Mouse (Mus musculus) heart, embryonic 13.5 days (tissue): Measurements from ENCODE around the gene Aamdc. TPM values are rescaled to one million over a fixed set of nuclear protein-coding genes. Genes with fewer than 3 reads are reported as not detected.
A peak's percentile ranks its signal among the peaks of the same experiment; 100 is the strongest.

ENCODE experiments used
- ATAC-seq: fragments of 200-750 bp; cut with Nextera tagmentation; 2 replicates; pipeline ENCODE4 v1.8.0; 2017; ENCODE audit warnings: moderate TSS enrichment; ENCODE audit not compliant: insufficient number of reproducible peaks, low FRiP score, low TSS enrichment; ENCODE audit errors: extremely low read depth
- H3K27ac ChIP-seq: fragments of 300-500 bp; sonication (generic); replicated peaks from 2 replicates; pipeline ENCODE4 v1.5.1; 2015; ENCODE audit warnings: moderate library complexity, mild to moderate bottlenecking, inconsistent platforms
- H3K27me3 ChIP-seq: fragments of 300-500 bp; sonication (generic); replicated peaks from 2 replicates; pipeline ENCODE4 v1.6.1; 2015; ENCODE audit warnings: mild to moderate bottlenecking, inconsistent platforms
- H3K36me3 ChIP-seq: fragments of 300-500 bp; sonication (generic); 2 replicates; pipeline ENCODE4 v1.6.1; 2015; ENCODE audit warnings: mild to moderate bottlenecking, inconsistent platforms
- H3K4me1 ChIP-seq: fragments of 300-500 bp; sonication (generic); 2 replicates; pipeline ENCODE4 v1.6.1; 2015; ENCODE audit warnings: inconsistent platforms
- H3K4me2 ChIP-seq: fragments of 300-500 bp; sonication (generic); 2 replicates; pipeline ENCODE4 v1.6.1; 2015; ENCODE audit warnings: inconsistent platforms, mild to moderate bottlenecking, moderate library complexity
- H3K4me3 ChIP-seq: fragments of 300-500 bp; sonication (generic); 2 replicates; pipeline ENCODE4 v1.5.1; 2015; ENCODE audit warnings: moderate library complexity, mild to moderate bottlenecking, inconsistent platforms
- H3K9ac ChIP-seq: fragments of 300-500 bp; sonication (generic); 2 replicates; pipeline ENCODE4 v1.6.1; 2015; ENCODE audit warnings: inconsistent platforms, mild to moderate bottlenecking, moderate library complexity
- H3K9me3 ChIP-seq: fragments of 300-500 bp; sonication (generic); 2 replicates; pipeline ENCODE4 v1.6.1; 2016; ENCODE audit warnings: inconsistent platforms
- WGBS: fragments of 180-500 bp; shearing (Covaris S2); methylation state at CpG from one replicate; pipeline ENCODE4 v1.1.7; 2015; ENCODE audit warnings: mixed read lengths; 5-methylcytosine and 5-hydroxymethylcytosine counted together
- polyA plus RNA-seq: library from polyadenylated mRNA; unstranded; fragments of >200 nt; fragmentation: Nextera tagmentation; extraction: Ambion mirVana; gene quantifications from 2 replicates; pipeline ENCODE4 v1.2.1, GENCODE M21; 2015

The Aamdc gene
- polyA plus RNA-seq, 1 experiment from 2014 or later: 36.4 TPM

DNA sequence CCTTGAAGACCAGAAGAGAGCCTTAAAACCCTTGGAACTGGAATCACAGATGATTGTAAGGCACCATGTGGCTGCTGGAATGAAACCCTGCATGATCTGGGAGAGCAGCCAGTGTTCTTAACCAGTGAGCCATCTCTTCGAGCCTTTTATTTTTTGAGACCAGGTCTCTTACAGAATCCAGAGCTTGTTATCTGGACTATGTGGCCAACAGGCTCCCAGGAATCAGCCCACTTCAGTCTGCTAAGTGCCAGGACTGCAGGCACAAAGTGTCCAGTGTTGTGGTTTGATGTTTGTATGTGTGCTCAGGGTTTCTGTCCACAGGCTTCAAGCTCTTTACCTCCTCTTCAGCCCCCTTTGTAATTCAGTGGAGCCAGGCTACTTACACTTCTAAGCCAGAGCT lies 64.5 kb downstream of the Aamdc start:
- ATAC-seq: peak; percentile 63
- 62% methylated on average over 1 of the region's 1 CpGs for WGBS
- H3K36me3 ChIP-seq: peaks cover 90% of the 10 kb centered on the region

DNA sequence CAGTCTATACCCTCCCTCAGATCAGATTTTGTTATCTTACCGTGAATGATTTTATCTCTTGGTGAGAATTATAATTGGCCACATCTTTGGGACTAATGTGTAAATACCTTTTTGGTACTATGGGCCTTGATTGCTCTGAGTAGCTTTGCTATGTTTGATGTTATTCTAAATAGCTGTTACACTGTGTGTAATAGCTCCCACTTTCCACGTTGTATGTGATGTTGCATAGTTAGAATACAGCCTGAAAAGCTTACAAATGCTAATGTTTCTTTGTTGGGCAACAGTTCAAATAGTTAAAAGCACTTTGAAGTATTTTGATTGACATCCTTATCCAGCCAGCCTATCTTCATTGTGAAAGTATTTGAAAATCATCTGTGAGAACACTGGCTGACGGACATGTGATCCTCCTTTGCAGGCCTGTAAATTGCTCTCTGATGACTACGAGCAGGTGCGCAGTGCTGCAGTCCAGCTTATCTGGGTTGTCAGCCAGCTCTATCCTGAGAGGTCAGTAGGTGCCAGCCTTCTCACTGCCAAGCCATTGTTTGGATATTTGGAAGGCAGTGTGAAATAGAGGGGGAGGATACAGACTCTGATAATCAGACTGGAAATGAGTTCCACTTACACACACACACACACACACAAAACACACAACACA lies 78.6 kb downstream of the Aamdc start:
- no peaks in the 10 kb centered on the region for H3K27me3 ChIP-seq
- peaks cover 10% of the 10 kb centered on the region for H3K4me1 ChIP-seq
- no peak for ATAC-seq
- H3K36me3 ChIP-seq: peaks cover 67% of the 10 kb centered on the region
- H3K9me3 ChIP-seq: no peaks in the 10 kb centered on the region
- no peak overlapping the region; the same call in 1 of the 2 replicates for H3K27ac ChIP-seq
- H3K4me3 ChIP-seq: no peak overlapping the region
- no peak overlapping the region for H3K9ac ChIP-seq
- H3K4me2 ChIP-seq: no peak overlapping the region
- 58% methylated on average over 5 of the region's 5 CpGs for WGBS

More for the DNA sequence above, 64.5 kb downstream of the Aamdc start:
- Histone ChIP-seq H3K4me1 (peaks cover 17% of the 10 kb centered on the region), H3K9ac (no peak overlapping the region), H3K4me3 (no peak overlapping the region), H3K9me3 (no peaks in the 10 kb centered on the region), H3K27ac (peak overlapping the region; percentile 52; the same call in 1 of the 2 replicates), H3K27me3 (no peaks in the 10 kb centered on the region), H3K4me2 (no peak overlapping the region)

Other genes with a start within 250 kb of the Aamdc start
- gene Usp35, start 247.5 kb downstream of the Aamdc start, polyA plus RNA-seq: 0.96 TPM in 2 replicates
- 3.4 and 3.7 TPM in 2 replicates for gene Kctd21, start 247.2 kb downstream of the Aamdc start, polyA plus RNA-seq
- gene Alg8, start 207.9 kb downstream of the Aamdc start, polyA plus RNA-seq: 29.1 and 33.7 TPM in 2 replicates
- 469 and 539 TPM in 2 replicates for gene Ndufc2, start 179.5 kb downstream of the Aamdc start, polyA plus RNA-seq
- 0.42 and 1.0 TPM in 2 replicates for gene Thrsp, start 161.8 kb downstream of the Aamdc start, polyA plus RNA-seq
- 1.4 TPM in 2 replicates for gene Kctd14, start 128.2 kb downstream of the Aamdc start, polyA plus RNA-seq
- 30.1 and 32.4 TPM in 2 replicates for gene Ints4, start 98.5 kb downstream of the Aamdc start, polyA plus RNA-seq
- gene Rsf1, start 392 bp upstream of the Aamdc start, polyA plus RNA-seq: 11.2 and 14.0 TPM in 2 replicates
- gene Clns1a, start 117.1 kb upstream of the Aamdc start, polyA plus RNA-seq: 96.0 and 110 TPM in 2 replicates
- 2.4 and 2.7 TPM in 2 replicates for gene Aqp11, start 158.8 kb upstream of the Aamdc start, polyA plus RNA-seq
- 4.6 and 4.7 TPM in 2 replicates for gene Pak1, start 209.0 kb upstream of the Aamdc start, polyA plus RNA-seq